Mouse (Mus musculus) liver, adult 2 months (tissue): ENCODE results near the gene Klkb1. TPM values are rescaled to one million over a fixed set of nuclear protein-coding genes. Genes with fewer than 3 reads are reported as not detected.

Experiments used
- DNase-seq: peaks from one replicate; pipeline ENCODE4 v3.0.0-alpha.2; 2011; ENCODE audit warnings: low read depth, low spot score; ENCODE audit errors: extremely low read depth
- H3K27ac ChIP-seq: fragments of 200-500 bp; replicated peaks from 2 replicates; pipeline ENCODE4 v1.5.1; 2012; ENCODE audit warnings: low read depth, mild to moderate bottlenecking, control low read depth, inconsistent platforms, low read length; ENCODE audit not compliant: insufficient read depth
- H3K27me3 ChIP-seq: fragments of 200-500 bp; 2 replicates; pipeline ENCODE4 v1.6.1; 2012; ENCODE audit warnings: mild to moderate bottlenecking, moderate library complexity, low read length, inconsistent platforms; ENCODE audit not compliant: control insufficient read depth, insufficient read depth
- H3K36me3 ChIP-seq: fragments of 200-500 bp; 2 replicates; pipeline ENCODE4 v1.6.1; 2012; ENCODE audit warnings: low read length, inconsistent platforms; ENCODE audit not compliant: control insufficient read depth, insufficient read depth
- H3K4me1 ChIP-seq: fragments of 200-500 bp; 2 replicates; pipeline ENCODE4 v1.6.1; 2011; ENCODE audit warnings: low read length; ENCODE audit not compliant: control insufficient read depth, insufficient read depth
- H3K4me3 ChIP-seq: fragments of 200-500 bp; 2 replicates; pipeline ENCODE4 v1.5.1; 2011; ENCODE audit warnings: low read depth, mild to moderate bottlenecking, control low read depth, low read length, moderate library complexity; ENCODE audit not compliant: insufficient read depth
- H3K79me2 ChIP-seq: fragments of 200-500 bp; 2 replicates; pipeline ENCODE4 v1.6.1; 2012; ENCODE audit warnings: inconsistent platforms, mild to moderate bottlenecking, low read length, moderate library complexity; ENCODE audit not compliant: control insufficient read depth, insufficient read depth
- H3K9ac ChIP-seq: fragments of 200-500 bp; 2 replicates; pipeline ENCODE4 v1.6.1; 2012; ENCODE audit warnings: low read depth, mild to moderate bottlenecking, control low read depth, inconsistent platforms, low read length
- CTCF ChIP-seq: fragments of 200-500 bp; IDR thresholded peaks from 2 replicates; pipeline ENCODE4 v1.5.1; 2011; ENCODE audit warnings: low read depth, low read length, control low read depth
- POLR2A ChIP-seq: fragments of 200-500 bp; IDR thresholded peaks from 2 replicates; pipeline ENCODE4 v1.6.1; 2011; ENCODE audit warnings: low read length, control low read depth; ENCODE audit not compliant: insufficient read depth; ENCODE audit errors: extremely low read depth
- WGBS: fragments of 180-500 bp; shearing (Covaris S2); methylation state at CpG from one replicate; pipeline ENCODE4 v1.1.7; 2018; 5-methylcytosine and 5-hydroxymethylcytosine counted together
- polyA plus RNA-seq: library from polyadenylated mRNA; depleted of rRNA; stranded (reverse); fragments of >200 nt; gene quantifications from 2 replicates; pipeline ENCODE4 v1.2.3, GENCODE M21; 2012; rRNA removed
- total RNA-seq: library from RNA; depleted of rRNA; stranded (reverse); fragments of >200 nt; gene quantifications from 2 replicates; pipeline ENCODE4 v1.2.3, GENCODE M21; 2014; rRNA removed

Gene Klkb1
- total and polyA plus RNA-seq, 2 experiments: 62.6 to 205 TPM

DNA sequence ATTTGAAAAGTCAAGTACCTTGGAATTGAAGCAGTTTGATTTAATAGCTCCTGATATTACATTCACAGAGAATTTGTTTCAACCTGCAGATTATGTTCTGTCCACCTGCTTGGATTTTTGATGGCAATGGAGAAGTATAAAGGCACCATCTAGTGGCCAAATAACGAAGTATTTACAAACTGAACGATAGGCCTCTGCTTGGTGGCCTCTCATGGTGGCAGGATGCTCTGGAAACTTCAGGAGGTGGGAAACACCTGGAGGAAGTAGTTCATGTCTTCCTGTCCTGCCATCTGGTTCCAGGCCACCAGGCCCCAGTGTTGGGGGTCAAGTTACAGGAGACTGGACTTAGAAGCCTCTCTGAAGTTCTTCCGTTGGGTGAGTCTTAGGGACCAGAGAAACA, 56.4 kb downstream of the Klkb1 start:
- peak; percentile 58 for DNase-seq
- Histone ChIP-seq H3K9ac (no peak overlapping the region; the same call in 1 of the 2 replicates), H3K4me3 (no peak overlapping the region), H3K36me3 (peaks cover 14% of the 10 kb centered on the region), H3K27ac (peak overlapping the region; percentile 42), H3K27me3 (no peaks in the 10 kb centered on the region), H3K4me1 (peaks cover 14% of the 10 kb centered on the region), H3K79me2 (no peaks in the 10 kb centered on the region)
- WGBS: 25% methylated on average over 3 of the region's 3 CpGs
- TF ChIP-seq POLR2A (no peak), CTCF (peak; percentile 31; the same call in 1 of the 2 replicates)

DNA sequence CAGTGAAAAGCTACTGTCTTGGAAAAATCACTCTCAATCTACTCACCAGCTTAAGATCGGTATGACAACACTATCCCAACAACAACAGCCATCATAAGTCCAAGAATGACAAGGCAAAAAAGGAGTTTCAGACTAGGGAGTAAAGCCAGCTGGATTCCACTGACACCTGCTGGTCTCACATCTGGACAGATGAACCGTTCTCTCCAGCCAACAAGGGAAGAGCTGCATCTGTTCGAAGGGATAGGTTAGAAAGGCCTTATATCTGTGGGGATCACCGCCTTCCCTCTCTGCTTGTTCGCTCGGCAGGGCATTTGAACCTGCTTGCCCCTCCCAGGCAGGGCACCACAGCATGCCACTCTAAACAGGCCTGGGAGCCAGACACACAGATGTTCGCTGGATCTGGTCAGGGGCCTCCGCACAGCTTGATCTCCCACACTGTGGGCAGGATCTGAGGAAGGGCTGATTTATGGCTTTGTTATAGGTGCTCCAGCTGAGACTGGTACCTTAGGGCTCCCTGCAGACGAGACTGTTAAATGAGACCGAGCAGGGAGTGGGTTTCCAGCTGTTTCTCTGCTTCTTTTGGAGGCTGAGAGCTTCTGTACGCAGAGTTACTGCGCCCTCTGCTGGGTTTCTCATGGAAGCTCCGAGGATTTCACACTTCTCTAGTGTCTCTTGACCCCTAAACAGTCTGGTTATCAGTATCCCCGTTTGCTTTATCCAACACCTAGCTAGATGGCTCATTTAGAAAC, 58.3 kb downstream of the Klkb1 start:
- Histone ChIP-seq H3K36me3 (peaks cover 7% of the 10 kb centered on the region; the same call in 1 of the 2 replicates), H3K27me3 (no peaks in the 10 kb centered on the region), H3K4me3 (no peak overlapping the region), H3K4me1 (peaks cover 14% of the 10 kb centered on the region), H3K79me2 (no peaks in the 10 kb centered on the region), H3K27ac (no peak overlapping the region), H3K9ac (no peak overlapping the region)
- no peak for TF ChIP-seq POLR2A
- TF ChIP-seq CTCF: peak; percentile 55
- DNase-seq: peak; percentile 48
- WGBS: 35% methylated on average over 14 of the region's 14 CpGs

DNA sequence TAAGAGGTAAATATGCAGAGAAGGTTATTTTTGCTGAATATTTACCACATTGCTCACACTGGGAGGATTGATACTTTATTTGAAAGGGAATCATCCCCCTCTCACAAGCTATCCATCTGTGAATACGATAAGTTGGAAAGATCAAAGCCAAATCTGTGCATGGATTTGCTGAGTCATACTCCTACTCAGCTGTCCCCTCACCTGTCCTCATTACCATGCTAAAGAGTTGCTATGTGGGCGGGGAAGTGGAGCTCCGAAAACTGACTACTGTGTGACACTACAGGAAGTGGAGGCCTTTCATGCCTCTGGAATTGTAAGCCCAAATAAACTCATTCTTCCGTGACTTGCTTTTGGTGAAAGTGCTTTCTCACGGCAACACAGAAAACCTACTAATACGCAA, 59.4 kb downstream of the Klkb1 start:
- Histone ChIP-seq H3K79me2 (no peaks in the 10 kb centered on the region), H3K27ac (no peak overlapping the region), H3K4me3 (no peak overlapping the region), H3K4me1 (peaks cover 8% of the 10 kb centered on the region), H3K36me3 (no peaks in the 10 kb centered on the region), H3K27me3 (no peaks in the 10 kb centered on the region), H3K9ac (no peak overlapping the region)
- 86% methylated on average over 6 of the region's 6 CpGs for WGBS
- TF ChIP-seq CTCF (no peak), POLR2A (no peak)
- no peak for DNase-seq

DNA sequence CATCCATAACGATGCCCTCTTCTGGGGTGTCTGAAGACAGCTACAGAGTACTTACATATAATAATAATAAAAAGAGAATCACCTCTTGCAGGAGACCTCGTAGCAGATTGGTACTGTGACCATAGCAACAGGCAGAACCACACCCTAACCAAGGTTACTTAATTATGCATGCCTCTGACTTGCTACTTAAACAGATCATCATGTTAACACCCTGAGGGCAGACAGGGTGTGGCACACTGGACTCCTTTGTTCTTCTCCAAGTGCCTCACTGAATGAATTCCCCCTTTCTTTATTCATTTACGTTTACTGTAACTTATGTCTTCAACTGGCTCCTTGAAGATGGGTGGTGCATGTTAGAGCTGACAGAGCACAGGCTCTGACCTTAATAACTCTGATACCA, 61.4 kb downstream of the Klkb1 start:
- no peak for TF ChIP-seq CTCF
- TF ChIP-seq POLR2A: no peak
- no peak overlapping the region for H3K4me3 ChIP-seq
- no peak overlapping the region for H3K9ac ChIP-seq
- no peak for DNase-seq
- no peak overlapping the region for H3K27ac ChIP-seq
- no peaks in the 10 kb centered on the region for H3K79me2 ChIP-seq
- 78% methylated on average over 3 of the region's 3 CpGs for WGBS
- no peaks in the 10 kb centered on the region for H3K27me3 ChIP-seq
- no peaks in the 10 kb centered on the region for H3K4me1 ChIP-seq
- no peaks in the 10 kb centered on the region for H3K36me3 ChIP-seq

Other genes starting within 250 kb of the Klkb1 start
- 0.34 and 0.37 TPM in 2 replicates for gene Mtnr1a, start 225.7 kb downstream of the Klkb1 start, total RNA-seq
- 0.22 and 0.35 TPM in 2 replicates for gene Mtnr1a, start 225.7 kb downstream of the Klkb1 start, polyA plus RNA-seq
- 80.9 and 92.1 TPM in 2 replicates for gene F11, start 32.8 kb downstream of the Klkb1 start, total RNA-seq
- 21.6 and 26.1 TPM in 2 replicates for gene F11, start 32.8 kb downstream of the Klkb1 start, polyA plus RNA-seq
- gene Gm45753, start 13.6 kb upstream of the Klkb1 start, total RNA-seq: 0.37 and 1.3 TPM in 2 replicates
- gene Gm45753, start 13.6 kb upstream of the Klkb1 start, polyA plus RNA-seq: 0.21 and 0.24 TPM in 2 replicates
- 170 and 235 TPM in 2 replicates for gene Cyp4v3, start 38.4 kb upstream of the Klkb1 start, total RNA-seq
- gene Cyp4v3, start 38.4 kb upstream of the Klkb1 start, polyA plus RNA-seq: 60.2 and 66.1 TPM in 2 replicates
- 8.3 and 8.7 TPM in 2 replicates for gene Fam149a, start 87.4 kb upstream of the Klkb1 start, total RNA-seq
- gene Fam149a, start 87.4 kb upstream of the Klkb1 start, polyA plus RNA-seq: 10.7 and 11.1 TPM in 2 replicates
- gene Tlr3, start 116.2 kb upstream of the Klkb1 start, total RNA-seq: 3.6 and 5.3 TPM in 2 replicates
- 1.2 and 2.6 TPM in 2 replicates for gene Tlr3, start 116.2 kb upstream of the Klkb1 start, polyA plus RNA-seq
- gene Sorbs2, start 212.9 kb upstream of the Klkb1 start, total RNA-seq: 40.7 and 60.9 TPM in 2 replicates
- 49.3 and 51.9 TPM in 2 replicates for gene Sorbs2, start 212.9 kb upstream of the Klkb1 start, polyA plus RNA-seq